Mouse (Mus musculus) embryonic facial prominence, embryonic 14.5 days (tissue): ENCODE measurements at regions not wholly inside any gene's neighbourhood (a gene's known extent, or its start where the extent isn't known, plus 50 kb on each side); places are given as distances from the start of the nearest gene placed in this dataset.
A peak's percentile ranks its signal among the peaks of the same experiment; 100 is the strongest.
"Not testable (repeated sequence)": the region's sequence is repeated elsewhere in the genome, so short reads cannot be mapped to it uniquely, and the experiment has no call there.

Source experiments
- ATAC-seq: fragments of 200-750 bp; cut with Nextera tagmentation; 2 replicates; pipeline ENCODE4 v1.8.0; 2017; ENCODE audit warnings: low read depth, moderate number of reproducible peaks, moderate TSS enrichment
- DNase-seq: peaks from one replicate; pipeline ENCODE4 v3.0.0-alpha.2; 2015; ENCODE audit warnings: low spot score
- H3K27ac ChIP-seq: fragments of 300-500 bp; sonication (generic); replicated peaks from 2 replicates; pipeline ENCODE4 v1.5.1; 2014; ENCODE audit warnings: low read depth, mild to moderate bottlenecking, low read length, moderate library complexity
- H3K27me3 ChIP-seq: fragments of 300-500 bp; sonication (generic); replicated peaks from 2 replicates; pipeline ENCODE4 v1.6.1; 2014; ENCODE audit warnings: low read length; ENCODE audit not compliant: control insufficient read depth, insufficient read depth
- H3K36me3 ChIP-seq: fragments of 300-500 bp; sonication (generic); 2 replicates; pipeline ENCODE4 v1.6.1; 2014; ENCODE audit warnings: low read length, mixed read lengths; ENCODE audit not compliant: control insufficient read depth, insufficient read depth
- H3K4me1 ChIP-seq: fragments of 300-500 bp; sonication (generic); 2 replicates; pipeline ENCODE4 v1.6.1; 2014; ENCODE audit warnings: antibody characterized with exemption, low read length; ENCODE audit not compliant: control insufficient read depth, insufficient read depth
- H3K4me2 ChIP-seq: fragments of 300-500 bp; sonication (generic); 2 replicates; pipeline ENCODE4 v1.6.1; 2014; ENCODE audit warnings: low read depth, mild to moderate bottlenecking, low read length, moderate library complexity, mixed read lengths
- H3K4me3 ChIP-seq: fragments of 300-500 bp; sonication (generic); 2 replicates; pipeline ENCODE4 v1.5.1; 2014; ENCODE audit warnings: low read depth, mild to moderate bottlenecking, low read length
- H3K9ac ChIP-seq: fragments of 300-500 bp; sonication (generic); 2 replicates; pipeline ENCODE4 v1.6.1; 2014; ENCODE audit warnings: low read depth, mild to moderate bottlenecking, low read length, moderate library complexity, mixed read lengths
- H3K9me3 ChIP-seq: fragments of 300-500 bp; sonication (generic); 2 replicates; pipeline ENCODE4 v1.6.1; 2016; ENCODE audit warnings: low read length; ENCODE audit not compliant: control insufficient read depth
- WGBS: fragments of 180-500 bp; shearing (Covaris S2); extraction: QIAGEN DNeasy Blood & Tissue Kit; methylation state at CpG from one replicate; pipeline ENCODE4 v1.1.7; 2014; 5-methylcytosine and 5-hydroxymethylcytosine counted together

DNA sequence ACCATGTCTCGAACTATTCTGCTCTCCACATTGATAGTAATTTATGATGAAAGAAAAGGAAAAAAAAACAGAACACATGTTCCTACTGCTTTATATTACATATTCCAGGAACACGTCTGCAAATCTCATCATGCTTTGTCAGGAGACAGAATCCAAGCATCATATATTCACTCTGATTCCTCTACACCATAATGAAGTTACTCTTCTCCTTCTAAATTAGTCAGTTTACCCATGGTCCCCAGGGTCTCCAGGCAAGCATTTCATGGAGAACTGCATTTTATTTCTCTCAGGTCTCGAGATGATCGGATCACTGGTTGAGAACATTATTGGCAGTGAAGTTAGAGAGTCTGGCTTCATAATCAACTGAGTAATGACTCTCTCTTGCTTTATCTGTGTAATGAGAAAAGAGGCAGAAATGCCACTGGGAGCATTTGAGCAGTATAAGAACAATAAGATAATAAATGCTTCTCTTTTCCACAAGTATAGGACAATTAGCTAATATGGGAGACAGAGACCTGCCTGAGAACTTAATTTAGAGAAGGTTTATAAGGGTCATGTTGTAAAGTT lies 97.8 kb upstream of the Prl start:
- Histone ChIP-seq H3K36me3 (no peaks in the 10 kb centered on the region), H3K4me2 (no peak overlapping the region), H3K27ac (no peak overlapping the region), H3K4me1 (no peaks in the 10 kb centered on the region), H3K9me3 (no peaks in the 10 kb centered on the region), H3K9ac (no peak overlapping the region), H3K4me3 (no peak overlapping the region), H3K27me3 (no peaks in the 10 kb centered on the region)
- DNase-seq (peak; percentile 53), ATAC-seq (0 out of 2 replicates have a peak, but pooled peaks have one; percentile 33)
- WGBS: 67% methylated on average over 4 of the region's 4 CpGs

GRCm38 (mm10) chr13:26960531-26960930 lies 96.8 kb upstream of the Prl start:
- H3K27me3 ChIP-seq, H3K27ac ChIP-seq, H3K4me1 ChIP-seq, H3K9ac ChIP-seq, H3K4me3 ChIP-seq, DNase-seq, H3K4me2 ChIP-seq, H3K36me3 ChIP-seq, ATAC-seq, H3K9me3 ChIP-seq: not testable (repeated sequence)

DNA sequence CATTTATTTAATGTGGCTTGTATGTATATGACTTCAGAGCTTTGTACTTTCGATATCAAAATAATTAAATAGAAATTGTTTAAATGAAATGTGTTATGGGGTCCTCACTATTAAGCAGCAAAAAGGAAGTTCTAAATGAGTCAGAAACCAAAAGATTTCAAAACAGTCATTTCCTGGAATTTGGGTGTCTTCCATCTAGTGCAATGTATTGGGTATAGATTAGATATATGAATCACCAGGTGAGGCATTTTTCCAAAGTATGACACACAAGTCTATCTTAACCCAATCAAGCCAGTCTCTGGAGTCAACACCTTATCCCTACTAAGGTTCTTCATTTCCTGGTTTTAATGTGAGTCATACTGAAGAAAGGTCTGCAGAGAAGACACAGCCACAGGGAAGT lies 81.3 kb upstream of the Prl start:
- Histone ChIP-seq H3K27me3 (no peaks in the 10 kb centered on the region), H3K27ac (no peak overlapping the region), H3K4me3 (no peak overlapping the region), H3K4me2 (no peak overlapping the region), H3K9ac (no peak overlapping the region), H3K36me3 (no peaks in the 10 kb centered on the region), H3K4me1 (no peaks in the 10 kb centered on the region), H3K9me3 (no peaks in the 10 kb centered on the region)
- 87% methylated on average over 1 of the region's 1 CpGs for WGBS
- DNase-seq (no peak), ATAC-seq (no peak)

DNA sequence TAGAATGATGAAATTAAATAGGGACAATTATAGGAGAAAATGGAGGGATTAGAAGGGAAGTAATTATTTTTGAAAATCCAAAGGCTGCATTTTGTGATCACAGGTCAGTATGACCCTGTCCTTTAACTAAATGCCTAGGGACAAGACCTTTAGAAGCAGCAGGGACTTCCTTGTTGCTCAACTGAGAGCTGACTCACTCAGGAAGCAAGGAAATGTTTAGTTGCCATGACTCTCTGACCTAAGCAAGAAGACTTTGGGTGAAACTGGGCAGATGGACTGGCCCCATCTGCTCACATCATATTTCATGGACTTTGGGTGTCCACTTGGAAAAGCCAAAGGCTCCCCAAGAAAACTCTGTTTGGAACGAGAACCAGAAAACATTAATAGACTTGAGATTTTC lies 76.9 kb upstream of the Prl start:
- Histone ChIP-seq H3K36me3 (no peaks in the 10 kb centered on the region), H3K27ac (no peak overlapping the region), H3K4me1 (no peaks in the 10 kb centered on the region), H3K9ac (no peak overlapping the region), H3K27me3 (no peaks in the 10 kb centered on the region), H3K4me3 (no peak overlapping the region), H3K4me2 (no peak overlapping the region), H3K9me3 (no peaks in the 10 kb centered on the region)
- ATAC-seq (no peak), DNase-seq (no peak)
- WGBS: 79% methylated on average over 1 of the region's 1 CpGs
